Mouse (Mus musculus): Measurements from ENCODE around the gene Mprip. TPM values are rescaled to one million over a fixed set of nuclear protein-coding genes. Genes with fewer than 3 reads are reported as not detected.

Mprip gene
- polyA plus RNA-seq, 1 experiment from 2014 or later: 87.9 TPM

- 91% methylated on average over 5 of the region's 5 CpGs for WGBS
- no peak overlapping the region for H3K4me3 ChIP-seq
- H3K27me3 ChIP-seq: no peaks in the 10 kb centered on the region
- H3K27ac ChIP-seq: no peak overlapping the region
- no peaks in the 10 kb centered on the region for H3K4me1 ChIP-seq
- no peaks in the 10 kb centered on the region for H3K9me3 ChIP-seq
- H3K4me2 ChIP-seq (replicated peaks): no peak overlapping the region
- H3K9ac ChIP-seq: no peak overlapping the region
- peaks cover 62% of the 10 kb centered on the region for H3K36me3 ChIP-seq
- no peak for ATAC-seq (ENCODE audit: insufficient number of reproducible peaks, insufficient read depth, low FRiP score, low TSS enrichment)
Measured at GRCm38 (mm10) chr11:59745851-59746250, 84.7 kb downstream of the Mprip start.

- H3K27ac ChIP-seq: no peak overlapping the region
- H3K9ac ChIP-seq: no peak overlapping the region
- no peak overlapping the region for H3K4me2 ChIP-seq (replicated peaks)
- no peaks in the 10 kb centered on the region for H3K27me3 ChIP-seq
- peaks cover 63% of the 10 kb centered on the region for H3K36me3 ChIP-seq
- H3K4me3 ChIP-seq: no peak overlapping the region
- ATAC-seq (ENCODE audit: insufficient number of reproducible peaks, insufficient read depth, low FRiP score, low TSS enrichment): no peak
- 83% methylated on average over 2 of the region's 2 CpGs for WGBS
- no peaks in the 10 kb centered on the region for H3K9me3 ChIP-seq
- no peaks in the 10 kb centered on the region for H3K4me1 ChIP-seq
Measured at GRCm38 (mm10) chr11:59746614-59747013, 85.5 kb downstream of the Mprip start.

- WGBS: 90% methylated on average over 3 of the region's 3 CpGs
Measured at GRCm38 (mm10) chr11:59749050-59749449, 87.9 kb downstream of the Mprip start.

GRCm38 (mm10) chr11:59754504-59754903 lies 93.4 kb downstream of the Mprip start:
- H3K9ac ChIP-seq: no peak overlapping the region
- no peak overlapping the region for H3K4me2 ChIP-seq (replicated peaks)
- H3K4me1 ChIP-seq: no peaks in the 10 kb centered on the region
- H3K4me3 ChIP-seq: no peak overlapping the region
- ATAC-seq (ENCODE audit: insufficient number of reproducible peaks, insufficient read depth, low FRiP score, low TSS enrichment): no peak
- H3K36me3 ChIP-seq: peaks cover 96% of the 10 kb centered on the region
- H3K27me3 ChIP-seq: no peaks in the 10 kb centered on the region
- WGBS: 94% methylated on average over 6 of the region's 6 CpGs
- H3K27ac ChIP-seq: no peak overlapping the region
- H3K9me3 ChIP-seq: no peaks in the 10 kb centered on the region

More at GRCm38 (mm10) chr11:59749050-59749449, 87.9 kb downstream of the Mprip start:
- H3K36me3 ChIP-seq: peaks cover 62% of the 10 kb centered on the region
- H3K4me3 ChIP-seq: no peak overlapping the region
- H3K27ac ChIP-seq: no peak overlapping the region
- no peaks in the 10 kb centered on the region for H3K9me3 ChIP-seq
- no peaks in the 10 kb centered on the region for H3K27me3 ChIP-seq
- ATAC-seq (ENCODE audit: insufficient number of reproducible peaks, insufficient read depth, low FRiP score, low TSS enrichment): no peak
- H3K9ac ChIP-seq: no peak overlapping the region
- no peaks in the 10 kb centered on the region for H3K4me1 ChIP-seq
- H3K4me2 ChIP-seq (replicated peaks): no peak overlapping the region

GRCm38 (mm10) chr11:59756351-59756750 lies 95.2 kb downstream of the Mprip start:
- H3K27ac ChIP-seq: no peak overlapping the region
- H3K4me2 ChIP-seq (replicated peaks): no peak overlapping the region
- peaks cover 95% of the 10 kb centered on the region for H3K36me3 ChIP-seq
- H3K4me3 ChIP-seq: no peak overlapping the region
- H3K9ac ChIP-seq: no peak overlapping the region
- no peak for ATAC-seq (ENCODE audit: insufficient number of reproducible peaks, insufficient read depth, low FRiP score, low TSS enrichment)
- no peaks in the 10 kb centered on the region for H3K9me3 ChIP-seq
- H3K4me1 ChIP-seq: no peaks in the 10 kb centered on the region
- 79% methylated on average over 4 of the region's 4 CpGs for WGBS
- no peaks in the 10 kb centered on the region for H3K27me3 ChIP-seq

GRCm38 (mm10) chr11:59758191-59758985 lies 97.3 kb downstream of the Mprip start:
- H3K36me3 ChIP-seq: peaks cover 89% of the 10 kb centered on the region

GRCm38 (mm10) chr11:59759178-59759577 lies 98.1 kb downstream of the Mprip start:
- Histone ChIP-seq H3K4me3 (no peak overlapping the region), H3K36me3 (peaks cover 90% of the 10 kb centered on the region), H3K27me3 (no peaks in the 10 kb centered on the region), H3K9me3 (no peaks in the 10 kb centered on the region), H3K4me1 (no peaks in the 10 kb centered on the region), H3K27ac (no peak overlapping the region), H3K9ac (no peak overlapping the region), H3K4me2 (replicated peaks) (no peak overlapping the region)
- ATAC-seq (ENCODE audit: insufficient number of reproducible peaks, insufficient read depth, low FRiP score, low TSS enrichment): no peak
- WGBS: 84% methylated on average over 4 of the region's 4 CpGs

More at GRCm38 (mm10) chr11:59758191-59758985, 97.3 kb downstream of the Mprip start:
- 93% methylated on average over 9 of the region's 9 CpGs for WGBS
- Histone ChIP-seq H3K9me3 (no peaks in the 10 kb centered on the region), H3K27me3 (no peaks in the 10 kb centered on the region), H3K4me2 (replicated peaks) (no peak overlapping the region), H3K9ac (no peak overlapping the region), H3K4me3 (no peak overlapping the region), H3K27ac (no peak overlapping the region), H3K4me1 (no peaks in the 10 kb centered on the region)
- ATAC-seq (ENCODE audit: insufficient number of reproducible peaks, insufficient read depth, low FRiP score, low TSS enrichment): no peak

- H3K9ac ChIP-seq: no peak overlapping the region
- no peaks in the 10 kb centered on the region for H3K27me3 ChIP-seq
- WGBS: 88% methylated on average over 2 of the region's 2 CpGs
- H3K27ac ChIP-seq: no peak overlapping the region
- no peaks in the 10 kb centered on the region for H3K4me1 ChIP-seq
- no peak overlapping the region for H3K4me3 ChIP-seq
- no peak for ATAC-seq (ENCODE audit: insufficient number of reproducible peaks, insufficient read depth, low FRiP score, low TSS enrichment)
- peaks cover 92% of the 10 kb centered on the region for H3K36me3 ChIP-seq
- H3K4me2 ChIP-seq (replicated peaks): no peak overlapping the region
- no peaks in the 10 kb centered on the region for H3K9me3 ChIP-seq
Measured at GRCm38 (mm10) chr11:59759626-59760025, 98.5 kb downstream of the Mprip start.

GRCm38 (mm10) chr11:59760796-59761195 lies 99.7 kb downstream of the Mprip start:
- no peak overlapping the region for H3K9ac ChIP-seq
- 91% methylated on average over 6 of the region's 6 CpGs for WGBS
- H3K36me3 ChIP-seq: peaks cover 92% of the 10 kb centered on the region
- no peaks in the 10 kb centered on the region for H3K9me3 ChIP-seq
- H3K4me1 ChIP-seq: no peaks in the 10 kb centered on the region
- H3K27ac ChIP-seq: no peak overlapping the region
- H3K27me3 ChIP-seq: no peaks in the 10 kb centered on the region
- no peak overlapping the region for H3K4me3 ChIP-seq
- no peak for ATAC-seq (ENCODE audit: insufficient number of reproducible peaks, insufficient read depth, low FRiP score, low TSS enrichment)
- no peak overlapping the region for H3K4me2 ChIP-seq (replicated peaks)

GRCm38 (mm10) chr11:59769307-59769706 lies 108.2 kb downstream of the Mprip start:
- Histone ChIP-seq H3K9me3 (no peaks in the 10 kb centered on the region), H3K4me1 (no peaks in the 10 kb centered on the region), H3K9ac (no peak overlapping the region), H3K36me3 (peaks cover 94% of the 10 kb centered on the region), H3K27ac (no peak overlapping the region), H3K4me2 (replicated peaks) (no peak overlapping the region), H3K27me3 (no peaks in the 10 kb centered on the region), H3K4me3 (no peak overlapping the region)
- WGBS: 86% methylated on average over 2 of the region's 2 CpGs
- ATAC-seq (ENCODE audit: insufficient number of reproducible peaks, insufficient read depth, low FRiP score, low TSS enrichment): no peak

GRCm38 (mm10) chr11:59769738-59770137 lies 108.6 kb downstream of the Mprip start:
- H3K9me3 ChIP-seq: no peaks in the 10 kb centered on the region
- H3K4me1 ChIP-seq: no peaks in the 10 kb centered on the region
- H3K4me2 ChIP-seq (replicated peaks): no peak overlapping the region
- WGBS: 90% methylated on average over 6 of the region's 6 CpGs
- ATAC-seq (ENCODE audit: insufficient number of reproducible peaks, insufficient read depth, low FRiP score, low TSS enrichment): no peak
- no peak overlapping the region for H3K27ac ChIP-seq
- no peaks in the 10 kb centered on the region for H3K27me3 ChIP-seq
- H3K36me3 ChIP-seq: peaks cover 94% of the 10 kb centered on the region
- H3K4me3 ChIP-seq: no peak overlapping the region
- no peak overlapping the region for H3K9ac ChIP-seq

GRCm38 (mm10) chr11:59770753-59771152 lies 109.6 kb downstream of the Mprip start:
- peaks cover 93% of the 10 kb centered on the region for H3K36me3 ChIP-seq
- no peak for ATAC-seq (ENCODE audit: insufficient number of reproducible peaks, insufficient read depth, low FRiP score, low TSS enrichment)
- 91% methylated on average over 7 of the region's 7 CpGs for WGBS

More at GRCm38 (mm10) chr11:59770753-59771152, 109.6 kb downstream of the Mprip start:
- no peak overlapping the region for H3K27ac ChIP-seq
- no peaks in the 10 kb centered on the region for H3K27me3 ChIP-seq
- H3K4me1 ChIP-seq: no peaks in the 10 kb centered on the region
- no peak overlapping the region for H3K9ac ChIP-seq
- H3K4me3 ChIP-seq: no peak overlapping the region
- H3K9me3 ChIP-seq: no peaks in the 10 kb centered on the region
- H3K4me2 ChIP-seq (replicated peaks): no peak overlapping the region

Data from embryonic facial prominence, embryonic 12.5 days (tissue).